Mouse (Mus musculus) small intestine, adult 2 months (tissue): ENCODE results near the gene Ttc22.

ENCODE experiments used
- CTCF ChIP-seq: fragments of 200-500 bp; IDR thresholded peaks from 2 replicates; pipeline ENCODE4 v1.5.1; 2012; ENCODE audit warnings: low read depth, mild to moderate bottlenecking, control low read depth, inconsistent platforms, low read length, moderate library complexity, mixed read lengths; ENCODE audit not compliant: insufficient replicate concordance, insufficient read length; ENCODE audit errors: extremely low read depth
- POLR2A ChIP-seq: fragments of 200-500 bp; IDR thresholded peaks from 2 replicates; pipeline ENCODE4 v1.6.1; 2012; ENCODE audit warnings: low read depth, mild to moderate bottlenecking, control low read depth, inconsistent platforms, low read length, moderate library complexity

DNA sequence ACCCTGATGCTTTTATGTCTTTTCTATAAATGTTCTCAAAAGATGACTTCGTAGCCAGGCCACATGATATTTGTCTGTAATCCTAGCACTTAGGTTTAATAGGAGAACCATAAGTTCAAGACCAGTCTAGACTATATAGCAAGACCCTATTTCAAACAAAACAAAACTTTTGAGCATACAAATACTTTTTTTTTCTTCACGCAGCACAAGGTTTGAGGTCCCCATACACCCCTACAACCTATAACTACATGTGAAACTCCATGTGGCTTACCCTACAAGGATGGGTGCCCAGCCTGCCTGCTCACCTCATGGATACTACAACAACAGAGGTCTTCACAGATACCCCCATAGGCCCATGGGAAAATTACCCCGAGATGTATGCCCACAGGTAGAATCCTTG, 56.9 kb downstream of the Ttc22 start:
- no peak for TF ChIP-seq CTCF
- TF ChIP-seq POLR2A = no peak
